8 mouse cellular contexts compared by ENCODE assay signal in the genomic region with DNA sequence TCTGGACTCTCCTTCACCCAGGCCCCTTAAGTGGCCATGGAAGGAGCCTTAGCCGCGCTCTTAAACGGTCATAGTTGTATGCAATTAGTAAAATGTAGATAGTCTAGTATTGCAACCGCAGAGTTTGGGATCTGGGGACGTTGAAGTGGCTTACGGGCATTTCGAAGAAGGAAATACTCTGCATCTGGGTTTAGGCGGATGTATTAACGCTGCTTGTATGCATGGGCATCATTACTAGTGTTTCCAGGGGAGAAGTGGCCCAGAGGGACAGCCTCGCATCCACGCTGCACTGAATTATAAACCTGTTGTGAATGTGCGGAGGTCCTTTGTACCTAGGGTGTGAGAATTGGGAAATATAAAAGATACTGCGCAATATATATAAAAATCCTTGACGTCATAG. TPM values are rescaled to one million over a fixed set of nuclear protein-coding genes. Genes with fewer than 3 reads are reported as not detected.
A peak's percentile ranks its signal among the peaks of the same experiment; 100 is the strongest.
DNase-seq lines count a peak whose midpoint lies in the region; ATAC-seq and TF ChIP-seq lines count a peak whose summit lies in the region.

No protein-coding gene starts in this region.

- no peak for TF ChIP-seq CTCF in gastrocnemius, adult 2 months (IDR thresholded peaks at IDR 0.05)

- H3K9me3 ChIP-seq in forebrain, embryonic 14.5 days (replicated peaks; ENCODE audit: control insufficient read depth, low read length): no peaks in the 10 kb centered on the region
- H3K9me3 ChIP-seq in liver, embryonic 15.5 days (replicated peaks): no peaks in the 10 kb centered on the region

- H3K27me3 ChIP-seq in forebrain, embryonic 14.5 days (replicated peaks; ENCODE audit: control insufficient read depth, insufficient read depth, low read length): no peaks in the 10 kb centered on the region
- no peaks in the 10 kb centered on the region; the same call in 1 of the 2 replicates for H3K27me3 ChIP-seq in liver, embryonic 15.5 days

- peak overlapping the region; percentile 53 for H3K4me2 ChIP-seq in forebrain, embryonic 14.5 days (ENCODE audit: low read length)
- H3K4me2 ChIP-seq in liver, embryonic 15.5 days: peak overlapping the region; percentile 74

- H3K4me3 ChIP-seq in gastrocnemius, adult 2 months: peak overlapping the region; percentile 97
- peak overlapping the region; percentile 66 for H3K4me3 ChIP-seq in forebrain, embryonic 14.5 days (ENCODE audit: low read depth, low read length)
- peak overlapping the region; percentile 67 for H3K4me3 ChIP-seq in liver, embryonic 15.5 days (replicated peaks)

- no peaks in the 10 kb centered on the region for H3K36me3 ChIP-seq in forebrain, embryonic 14.5 days (ENCODE audit: control insufficient read depth, insufficient read depth, low read length)
- no peaks in the 10 kb centered on the region for H3K36me3 ChIP-seq in liver, embryonic 15.5 days (replicated peaks)

- peak overlapping the region; percentile 91 for H3K9ac ChIP-seq in forebrain, embryonic 14.5 days (ENCODE audit: low read length)
- peak overlapping the region; percentile 63 for H3K9ac ChIP-seq in liver, embryonic 15.5 days

- 15% methylated on average over 14 of the region's 14 CpGs for WGBS in forebrain, embryonic 14.5 days
- 14% methylated on average over 14 of the region's 14 CpGs for WGBS in liver, embryonic 15.5 days (ENCODE audit: insufficient replicate concordance)

- no peaks in the 10 kb centered on the region; the same call in 1 of the 2 replicates for H3K4me1 ChIP-seq in forebrain, embryonic 14.5 days (ENCODE audit: control insufficient read depth, insufficient read depth, low read length)
- H3K4me1 ChIP-seq in liver, embryonic 15.5 days (replicated peaks): 0 out of 2 replicates have a peak, but pooled peaks cover 6% of the 10 kb centered on the region

- peak; percentile 51 for ATAC-seq in CD4-positive, CD25-positive, alpha-beta regulatory T cell, adult 4 months
- peak; percentile 43 for ATAC-seq in forebrain, embryonic 14.5 days
- peak; percentile 15; the same call in 1 of the 2 replicates for ATAC-seq in liver, embryonic 15.5 days (ENCODE audit: insufficient read depth)

- DNase-seq in gastrocnemius, adult 2 months: no peak
- no peak for DNase-seq in gastrocnemius, postnatal 10 days
- peak; percentile 45 for DNase-seq in forebrain, embryonic 14.5 days (ENCODE audit: low spot score)
- no peak for DNase-seq in ovary, postnatal 36 days (ENCODE audit: low spot score)
- no peak for DNase-seq in natural killer cell, adult 2 months (ENCODE audit: low spot score in 2 of 2)
- DNase-seq in MN1 (ENCODE audit: low spot score): no peak

- peak overlapping the region; percentile 97 for H3K27ac ChIP-seq in gastrocnemius, adult 2 months
- H3K27ac ChIP-seq in forebrain, embryonic 14.5 days (ENCODE audit: low read depth, low read length): peak overlapping the region; percentile 86
- H3K27ac ChIP-seq in liver, embryonic 15.5 days (replicated peaks): peak overlapping the region; percentile 51; the same call in 1 of the 2 replicates

- intact Hi-C loops in gastrocnemius, adult 2 months (cut with DNase I): no loop called here

RNA-seq across cellular contexts. Expression of a gene that starts 25.9 kb away (rescaled TPM):
- under 1 TPM in 1 of 2 experiments, not detected in 1; 0.39 TPM for total RNA-seq in gastrocnemius, adult 2 months (2021)
- under 1 TPM in 1 of 2 experiments, not detected in 1; 0.29 TPM for total RNA-seq in gastrocnemius, postnatal 10 days (2021)
- polyA plus RNA-seq in CD4-positive, CD25-positive, alpha-beta regulatory T cell, adult 4 months (2017; shearing (Covaris generic)): under 1 TPM; 0.13 to 0.48 TPM
- 0.56 and 0.69 TPM in 2 replicates for polyA plus RNA-seq in forebrain, embryonic 14.5 days (2014; fragmentation: Nextera tagmentation; extraction: Ambion mirVana)
- polyA plus RNA-seq in liver, embryonic 15.5 days (2015; fragmentation: Nextera tagmentation; extraction: Ambion mirVana): not detected in 2 replicates

RNA-seq across cellular contexts. Expression of a gene that starts 37.5 kb away (rescaled TPM):
- total RNA-seq in gastrocnemius, adult 2 months (2021): not detected
- total RNA-seq in gastrocnemius, postnatal 10 days (2021): under 1 TPM; 0.52 to 0.56 TPM
- polyA plus RNA-seq in CD4-positive, CD25-positive, alpha-beta regulatory T cell, adult 4 months (2017; shearing (Covaris generic)): not detected
- 4.5 and 5.3 TPM in 2 replicates for polyA plus RNA-seq in forebrain, embryonic 14.5 days (2014; fragmentation: Nextera tagmentation; extraction: Ambion mirVana)
- not detected in 2 replicates for polyA plus RNA-seq in liver, embryonic 15.5 days (2015; fragmentation: Nextera tagmentation; extraction: Ambion mirVana)

RNA-seq across cellular contexts. Expression of a gene that starts 45.5 kb away (rescaled TPM):
- under 1 TPM; 0.39 to 0.77 TPM for total RNA-seq in gastrocnemius, adult 2 months (2021)
- total RNA-seq in gastrocnemius, postnatal 10 days (2021): 1 to 10 TPM in 1 of 2 experiments, under 1 TPM in 1; 0.95 to 1.5 TPM
- polyA plus RNA-seq in CD4-positive, CD25-positive, alpha-beta regulatory T cell, adult 4 months (2017; shearing (Covaris generic)): not detected
- polyA plus RNA-seq in forebrain, embryonic 14.5 days (2014; fragmentation: Nextera tagmentation; extraction: Ambion mirVana): 1.3 and 3.6 TPM in 2 replicates
- 0.09 TPM in 1 of 2 replicates, not detected in the other for polyA plus RNA-seq in liver, embryonic 15.5 days (2015; fragmentation: Nextera tagmentation; extraction: Ambion mirVana)
